Mouse (Mus musculus): ENCODE results near the gene Lsamp. TPM values are rescaled to one million over a fixed set of nuclear protein-coding genes. Genes with fewer than 3 reads are reported as not detected.

Gene Lsamp
- total RNA-seq, 1 experiment, result not detected

DNA sequence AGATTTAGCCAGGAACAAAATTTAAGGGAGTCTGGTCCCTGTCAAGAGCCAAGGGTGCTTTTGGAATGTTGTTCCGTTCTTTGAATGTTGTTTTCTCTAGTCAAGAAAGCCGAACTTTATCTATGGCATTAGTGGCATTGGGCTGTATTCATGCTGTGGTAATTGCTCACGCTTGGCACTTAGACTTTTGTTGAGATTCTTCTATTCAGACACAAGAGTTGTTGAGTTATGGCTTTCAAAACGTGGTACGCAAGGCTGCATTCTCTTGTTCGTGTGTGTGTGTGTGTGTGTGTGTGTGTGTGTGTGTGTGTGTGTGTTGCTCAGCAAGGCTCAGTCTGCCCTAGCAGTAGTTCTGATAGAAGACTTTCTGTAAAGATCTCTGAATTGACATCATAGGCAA lies 1549.5 kb downstream of the Lsamp start:
- in situ Hi-C loops (cut with MboI; ENCODE audit: low sequenced_read_pairs in 2 of 2, unreplicated experiment in 2 of 2), result no loop called here
- Histone ChIP-seq H3K4me3 (ENCODE audit: insufficient read depth in 1 of 2, low read depth in 1 of 2, low read length in 2 of 2, poor library complexity in 1 of 2, severe bottlenecking in 1 of 2) (no peak overlapping the region), H3K9me3 (ENCODE audit: control insufficient read depth, insufficient read depth, low read depth, low read length) (no peaks in the 10 kb centered on the region), H3K9ac (ENCODE audit: insufficient read depth, low read depth, low read length, poor library complexity, severe bottlenecking) (no peak overlapping the region), H3K27ac (ENCODE audit: insufficient read depth, low read depth, low read length, poor library complexity, severe bottlenecking) (no peak overlapping the region), H3K4me1 (ENCODE audit: control insufficient read depth in 2 of 2, insufficient read depth in 2 of 2, low read length in 2 of 2, poor library complexity in 1 of 2) (no peaks in the 10 kb centered on the region; a peak in 1 of 4 replicates), H3K36me3 (ENCODE audit: control insufficient read depth, insufficient read depth, low read length, poor library complexity, severe bottlenecking) (no peaks in the 10 kb centered on the region)
- no peak for DNase-seq (ENCODE audit: low read depth, low spot score)
- TF ChIP-seq MAFK (IDR thresholded peaks at IDR 0.05; ENCODE audit: insufficient read depth, low read depth, low read length) (no peak), HCFC1 (IDR thresholded peaks at IDR 0.05; ENCODE audit: borderline replicate concordance, insufficient read depth, low read length) (no peak), ZC3H11A (IDR thresholded peaks at IDR 0.05; ENCODE audit: borderline replicate concordance, low read depth, low read length) (no peak), CHD2 (IDR thresholded peaks at IDR 0.05; ENCODE audit: low read depth, low read length) (no peak), ZNF384 (IDR thresholded peaks at IDR 0.05; ENCODE audit: low read depth, low read length) (no peak)

DNA sequence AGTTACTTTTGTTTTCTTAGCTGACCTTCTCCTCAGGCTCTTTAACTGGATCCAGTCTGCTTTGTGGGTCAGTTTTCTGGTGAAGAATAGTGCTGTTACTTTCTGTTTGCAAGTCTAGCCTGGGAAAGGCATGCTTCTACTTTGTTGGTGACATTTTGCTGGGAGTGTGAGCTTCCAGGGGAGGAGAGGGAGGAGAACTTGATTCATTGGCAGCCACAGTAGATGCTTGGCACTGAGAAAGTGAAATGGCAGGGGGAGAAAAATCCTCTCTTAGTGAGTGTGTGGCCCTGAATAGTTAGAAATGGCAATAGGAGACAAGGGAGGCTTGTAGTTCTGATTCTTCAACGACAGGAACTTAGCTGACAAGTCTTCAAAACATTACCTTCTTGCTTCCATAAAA lies 1551.6 kb downstream of the Lsamp start:
- no peak overlapping the region for H3K9ac ChIP-seq (ENCODE audit: insufficient read depth, low read depth, low read length, poor library complexity, severe bottlenecking)
- in situ Hi-C loops (cut with MboI; ENCODE audit: low sequenced_read_pairs in 2 of 2, unreplicated experiment in 2 of 2), result no loop called here
- no peak overlapping the region for H3K27ac ChIP-seq (ENCODE audit: insufficient read depth, low read depth, low read length, poor library complexity, severe bottlenecking)
- TF ChIP-seq HCFC1 (IDR thresholded peaks at IDR 0.05; ENCODE audit: borderline replicate concordance, insufficient read depth, low read length) (no peak), ZC3H11A (IDR thresholded peaks at IDR 0.05; ENCODE audit: borderline replicate concordance, low read depth, low read length) (no peak), ZNF384 (IDR thresholded peaks at IDR 0.05; ENCODE audit: low read depth, low read length) (no peak), CHD2 (IDR thresholded peaks at IDR 0.05; ENCODE audit: low read depth, low read length) (no peak), MAFK (IDR thresholded peaks at IDR 0.05; ENCODE audit: insufficient read depth, low read depth, low read length) (no peak)
- no peaks in the 10 kb centered on the region for H3K36me3 ChIP-seq (ENCODE audit: control insufficient read depth, insufficient read depth, low read length, poor library complexity, severe bottlenecking)
- no peak for DNase-seq (ENCODE audit: low read depth, low spot score)
- no peaks in the 10 kb centered on the region for H3K9me3 ChIP-seq (ENCODE audit: control insufficient read depth, insufficient read depth, low read depth, low read length)
- no peak overlapping the region for H3K4me3 ChIP-seq (ENCODE audit: insufficient read depth in 1 of 2, low read depth in 1 of 2, low read length in 2 of 2, poor library complexity in 1 of 2, severe bottlenecking in 1 of 2)
- H3K4me1 ChIP-seq (ENCODE audit: control insufficient read depth in 2 of 2, insufficient read depth in 2 of 2, low read length in 2 of 2, poor library complexity in 1 of 2), result no peaks in the 10 kb centered on the region; a peak in 1 of 4 replicates

DNA sequence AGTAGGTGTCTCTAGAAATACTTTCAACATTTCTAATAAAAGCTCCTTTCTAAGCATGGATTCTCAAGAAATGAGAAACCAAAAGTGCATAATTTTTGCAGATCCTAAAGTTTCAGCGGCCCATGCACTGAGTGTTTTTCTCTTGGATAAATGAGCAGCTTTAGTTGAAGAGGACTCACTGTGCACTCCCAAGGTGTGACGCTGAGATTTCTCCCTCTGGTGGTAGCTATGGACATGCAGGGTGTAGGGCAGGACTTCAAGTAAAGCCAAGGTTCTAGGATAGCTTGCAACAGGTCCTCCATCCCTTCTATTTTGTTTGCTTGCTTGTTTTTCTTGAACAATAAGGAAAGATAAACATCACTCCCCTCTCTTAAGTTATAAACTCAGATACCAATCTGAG lies 1558.5 kb downstream of the Lsamp start:
- Histone ChIP-seq H3K9me3 (ENCODE audit: control insufficient read depth, insufficient read depth, low read depth, low read length) (no peaks in the 10 kb centered on the region), H3K9ac (ENCODE audit: insufficient read depth, low read depth, low read length, poor library complexity, severe bottlenecking) (no peak overlapping the region), H3K4me3 (ENCODE audit: insufficient read depth in 1 of 2, low read depth in 1 of 2, low read length in 2 of 2, poor library complexity in 1 of 2, severe bottlenecking in 1 of 2) (no peak overlapping the region), H3K36me3 (ENCODE audit: control insufficient read depth, insufficient read depth, low read length, poor library complexity, severe bottlenecking) (no peaks in the 10 kb centered on the region), H3K27ac (ENCODE audit: insufficient read depth, low read depth, low read length, poor library complexity, severe bottlenecking) (no peak overlapping the region), H3K4me1 (ENCODE audit: control insufficient read depth in 2 of 2, insufficient read depth in 2 of 2, low read length in 2 of 2, poor library complexity in 1 of 2) (no peaks in the 10 kb centered on the region)
- in situ Hi-C loops (cut with MboI; ENCODE audit: low sequenced_read_pairs in 2 of 2, unreplicated experiment in 2 of 2), result no loop called here
- DNase-seq (ENCODE audit: low read depth, low spot score), result peak; percentile 8
- TF ChIP-seq MAFK (IDR thresholded peaks at IDR 0.05; ENCODE audit: insufficient read depth, low read depth, low read length) (no peak), ZNF384 (IDR thresholded peaks at IDR 0.05; ENCODE audit: low read depth, low read length) (no peak), CHD2 (IDR thresholded peaks at IDR 0.05; ENCODE audit: low read depth, low read length) (no peak), ZC3H11A (IDR thresholded peaks at IDR 0.05; ENCODE audit: borderline replicate concordance, low read depth, low read length) (no peak), HCFC1 (IDR thresholded peaks at IDR 0.05; ENCODE audit: borderline replicate concordance, insufficient read depth, low read length) (no peak)

DNA sequence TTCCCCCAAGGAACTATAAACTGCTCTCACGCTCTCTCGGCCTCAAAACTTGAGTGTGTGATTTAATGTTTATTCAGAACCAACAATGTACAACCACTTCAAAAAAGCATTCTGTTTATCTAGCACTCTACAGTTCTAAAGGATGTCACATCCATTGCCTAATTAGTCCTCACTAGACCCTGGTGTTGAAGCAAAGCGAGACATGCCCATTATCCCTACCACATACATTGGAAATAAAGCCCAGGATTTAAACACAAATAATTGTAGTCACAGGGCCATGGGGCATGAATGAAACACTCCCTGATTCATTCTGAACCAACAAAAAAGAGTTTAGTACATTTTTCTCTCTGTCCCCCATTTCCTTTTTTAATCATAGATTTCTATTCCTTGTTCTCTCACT lies 1567.0 kb downstream of the Lsamp start:
- in situ Hi-C loops (cut with MboI; ENCODE audit: low sequenced_read_pairs in 2 of 2, unreplicated experiment in 2 of 2), result no loop called here
- Histone ChIP-seq H3K36me3 (ENCODE audit: control insufficient read depth, insufficient read depth, low read length, poor library complexity, severe bottlenecking) (no peaks in the 10 kb centered on the region), H3K9ac (ENCODE audit: insufficient read depth, low read depth, low read length, poor library complexity, severe bottlenecking) (no peak overlapping the region), H3K27ac (ENCODE audit: insufficient read depth, low read depth, low read length, poor library complexity, severe bottlenecking) (no peak overlapping the region), H3K9me3 (ENCODE audit: control insufficient read depth, insufficient read depth, low read depth, low read length) (no peaks in the 10 kb centered on the region), H3K4me3 (ENCODE audit: insufficient read depth in 1 of 2, low read depth in 1 of 2, low read length in 2 of 2, poor library complexity in 1 of 2, severe bottlenecking in 1 of 2) (no peak overlapping the region), H3K4me1 (ENCODE audit: control insufficient read depth in 2 of 2, insufficient read depth in 2 of 2, low read length in 2 of 2, poor library complexity in 1 of 2) (no peaks in the 10 kb centered on the region)
- TF ChIP-seq MAFK (IDR thresholded peaks at IDR 0.05; ENCODE audit: insufficient read depth, low read depth, low read length) (no peak), CHD2 (IDR thresholded peaks at IDR 0.05; ENCODE audit: low read depth, low read length) (no peak), ZC3H11A (IDR thresholded peaks at IDR 0.05; ENCODE audit: borderline replicate concordance, low read depth, low read length) (no peak), ZNF384 (IDR thresholded peaks at IDR 0.05; ENCODE audit: low read depth, low read length) (no peak), HCFC1 (IDR thresholded peaks at IDR 0.05; ENCODE audit: borderline replicate concordance, insufficient read depth, low read length) (no peak)
- DNase-seq (ENCODE audit: low read depth, low spot score), result no peak

DNA sequence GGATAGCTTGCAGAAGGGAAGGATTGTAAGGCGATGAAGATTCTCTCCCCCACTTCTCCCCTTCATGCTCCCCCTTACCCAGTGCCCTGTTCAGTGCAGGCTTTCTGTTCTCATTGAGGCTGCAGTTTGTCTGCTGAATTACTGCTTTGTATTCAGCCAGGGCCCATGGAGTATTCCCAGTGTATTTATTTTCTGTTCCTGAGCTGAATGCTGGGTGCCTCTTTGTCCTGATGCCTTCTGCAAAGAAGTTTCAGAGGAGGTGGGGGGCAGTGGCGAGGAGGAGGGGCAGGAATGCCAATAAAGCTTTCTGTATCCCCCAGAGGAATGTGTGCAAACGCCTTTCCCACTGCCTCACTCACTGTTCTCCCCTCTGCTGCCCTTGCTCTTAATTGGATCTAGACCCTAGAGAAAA lies 1567.7 kb downstream of the Lsamp start:
- TF ChIP-seq MAFK (IDR thresholded peaks at IDR 0.05; ENCODE audit: insufficient read depth, low read depth, low read length) (no peak), ZC3H11A (IDR thresholded peaks at IDR 0.05; ENCODE audit: borderline replicate concordance, low read depth, low read length) (no peak), ZNF384 (IDR thresholded peaks at IDR 0.05; ENCODE audit: low read depth, low read length) (no peak), CHD2 (IDR thresholded peaks at IDR 0.05; ENCODE audit: low read depth, low read length) (no peak), HCFC1 (IDR thresholded peaks at IDR 0.05; ENCODE audit: borderline replicate concordance, insufficient read depth, low read length) (no peak)
- H3K27ac ChIP-seq (ENCODE audit: insufficient read depth, low read depth, low read length, poor library complexity, severe bottlenecking), result no peak overlapping the region
- no peak for DNase-seq (ENCODE audit: low read depth, low spot score)
- H3K9me3 ChIP-seq (ENCODE audit: control insufficient read depth, insufficient read depth, low read depth, low read length), result no peaks in the 10 kb centered on the region
- in situ Hi-C loops (cut with MboI; ENCODE audit: low sequenced_read_pairs in 2 of 2, unreplicated experiment in 2 of 2), result no loop called here
- H3K9ac ChIP-seq (ENCODE audit: insufficient read depth, low read depth, low read length, poor library complexity, severe bottlenecking), result no peak overlapping the region
- H3K36me3 ChIP-seq (ENCODE audit: control insufficient read depth, insufficient read depth, low read length, poor library complexity, severe bottlenecking), result no peaks in the 10 kb centered on the region
- no peaks in the 10 kb centered on the region for H3K4me1 ChIP-seq (ENCODE audit: control insufficient read depth in 2 of 2, insufficient read depth in 2 of 2, low read length in 2 of 2, poor library complexity in 1 of 2)
- H3K4me3 ChIP-seq (ENCODE audit: insufficient read depth in 1 of 2, low read depth in 1 of 2, low read length in 2 of 2, poor library complexity in 1 of 2, severe bottlenecking in 1 of 2), result no peak overlapping the region
